Mouse (Mus musculus) right cerebral cortex, postnatal 25 days (tissue): ENCODE measurements around the gene App.

ENCODE experiments used
- DNase-seq: peaks from one replicate; pipeline ENCODE4 v3.0.0; 2022

Gene App

GRCm38 (mm10) chr16:85071791-85072190, 101.8 kb downstream of the App start:
- DNase-seq, result no peak

DNA sequence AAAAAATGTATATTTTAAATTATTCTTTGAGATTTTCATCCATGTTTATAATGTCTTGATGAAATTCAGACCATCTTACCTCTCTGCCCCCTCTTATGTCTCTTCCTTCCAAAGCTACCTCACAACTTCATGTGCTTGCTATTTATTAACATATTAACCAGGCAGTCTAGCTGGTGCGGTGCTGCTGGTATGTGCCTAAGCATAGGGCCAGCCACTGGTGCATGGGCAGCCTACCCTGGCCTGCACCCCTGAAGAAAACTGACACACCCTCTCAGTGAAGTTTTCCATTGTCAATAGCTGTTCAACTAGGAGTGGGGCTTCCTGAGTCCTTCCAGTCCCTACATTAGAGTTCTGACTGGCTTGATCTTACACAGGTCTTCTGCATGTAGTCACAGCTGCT, 102.3 kb downstream of the App start:
- no peak for DNase-seq

DNA sequence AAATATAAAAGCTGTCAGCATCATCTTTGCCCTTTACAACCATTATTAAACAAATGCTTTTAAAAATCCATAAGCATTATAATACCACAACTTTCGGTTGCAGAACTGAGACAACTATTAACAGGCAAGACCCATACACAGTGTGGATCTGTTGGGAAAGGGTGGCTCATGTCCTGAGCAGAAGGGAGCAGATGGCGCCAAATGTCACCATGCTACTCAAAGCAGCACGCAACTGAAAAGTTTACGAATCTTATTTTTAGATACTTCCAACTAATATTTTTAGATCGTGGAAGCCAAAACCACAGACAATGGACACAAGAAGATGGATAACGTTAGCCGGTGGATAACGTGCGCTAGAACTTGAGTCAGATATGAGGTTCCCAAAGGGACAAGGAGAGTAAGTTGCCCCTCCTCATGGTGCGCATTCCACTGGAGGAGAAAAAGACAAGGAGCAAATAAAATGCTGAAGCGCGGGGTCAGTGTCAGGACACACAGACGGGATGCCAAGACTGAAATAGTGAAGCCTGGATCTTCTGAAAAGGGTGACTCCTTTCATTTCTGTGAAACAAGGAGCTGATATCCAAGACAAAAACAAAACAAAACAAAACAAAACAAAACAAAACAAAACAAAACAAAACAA, 106.2 kb downstream of the App start:
- no peak for DNase-seq

- no peak for DNase-seq
Measured at GRCm38 (mm10) chr16:85066227-85066626, 107.3 kb downstream of the App start.

GRCm38 (mm10) chr16:85064800-85065199, 108.8 kb downstream of the App start:
- no peak for DNase-seq

DNA sequence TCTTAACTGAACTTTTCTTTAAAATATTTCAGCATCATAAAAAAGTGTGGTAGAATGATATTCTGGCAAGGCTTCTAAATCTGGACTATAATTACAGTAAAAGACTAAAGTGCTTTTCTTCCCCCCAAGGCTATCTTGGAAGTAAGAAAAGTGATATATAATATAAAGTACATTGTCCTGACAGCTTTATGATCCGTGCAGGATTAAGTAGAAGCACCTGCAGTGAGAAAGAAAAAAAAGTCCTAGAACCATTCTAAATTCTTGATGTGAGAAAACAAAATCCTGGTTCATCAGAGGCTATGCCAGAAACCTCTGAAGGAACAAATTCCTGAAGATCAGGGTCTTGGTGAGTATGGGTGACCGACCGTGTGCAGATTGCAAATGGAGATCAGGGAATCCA, 110.8 kb downstream of the App start:
- DNase-seq, result no peak

DNA sequence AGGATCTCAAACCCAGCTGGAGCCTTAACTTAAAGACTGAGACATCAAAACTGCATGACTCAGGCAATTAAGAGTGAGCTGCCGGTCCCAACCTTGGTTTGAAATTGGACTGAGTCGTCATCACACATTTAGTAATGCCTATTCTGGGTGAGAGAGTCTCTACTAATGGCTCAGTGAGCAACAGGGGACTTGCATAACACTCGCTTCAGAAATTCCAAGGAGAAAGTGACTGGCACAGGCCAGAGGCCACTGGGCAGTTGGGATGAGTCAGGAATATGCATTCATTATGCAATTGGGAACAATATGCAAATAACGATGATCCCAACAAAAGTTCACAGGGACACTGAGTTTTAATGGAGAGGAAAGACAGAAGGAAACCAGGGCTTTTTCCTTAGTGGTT, 111.8 kb downstream of the App start:
- DNase-seq, result no peak

GRCm38 (mm10) chr16:85058138-85058537, 115.4 kb downstream of the App start:
- no peak for DNase-seq

DNA sequence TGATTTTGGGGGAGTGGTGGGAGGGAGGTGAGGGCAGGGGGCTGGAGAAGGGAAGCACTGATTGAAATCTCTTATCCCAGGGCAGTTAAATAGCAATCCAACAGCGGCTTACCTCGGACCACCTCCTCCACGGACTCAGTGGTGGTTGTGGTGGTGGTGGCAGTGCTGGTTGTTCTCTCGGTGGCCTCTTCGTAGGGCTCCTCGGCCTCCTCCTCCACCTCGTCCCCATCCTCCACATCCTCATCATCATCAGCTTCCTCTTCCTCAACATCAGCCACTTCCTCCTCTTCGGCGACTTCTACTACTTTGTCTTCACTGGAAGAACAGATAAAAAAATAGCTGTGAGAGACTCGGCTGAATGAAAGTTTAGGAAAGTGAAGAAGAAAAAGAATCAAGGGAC, 117.4 kb downstream of the App start:
- no peak for DNase-seq

GRCm38 (mm10) chr16:85053996-85054395, 119.6 kb downstream of the App start:
- no peak for DNase-seq

GRCm38 (mm10) chr16:85047310-85047709, 126.3 kb downstream of the App start:
- no peak for DNase-seq

GRCm38 (mm10) chr16:85041153-85041959, 132.2 kb downstream of the App start:
- no peak for DNase-seq

GRCm38 (mm10) chr16:85038731-85039130, 134.8 kb downstream of the App start:
- no peak for DNase-seq

DNA sequence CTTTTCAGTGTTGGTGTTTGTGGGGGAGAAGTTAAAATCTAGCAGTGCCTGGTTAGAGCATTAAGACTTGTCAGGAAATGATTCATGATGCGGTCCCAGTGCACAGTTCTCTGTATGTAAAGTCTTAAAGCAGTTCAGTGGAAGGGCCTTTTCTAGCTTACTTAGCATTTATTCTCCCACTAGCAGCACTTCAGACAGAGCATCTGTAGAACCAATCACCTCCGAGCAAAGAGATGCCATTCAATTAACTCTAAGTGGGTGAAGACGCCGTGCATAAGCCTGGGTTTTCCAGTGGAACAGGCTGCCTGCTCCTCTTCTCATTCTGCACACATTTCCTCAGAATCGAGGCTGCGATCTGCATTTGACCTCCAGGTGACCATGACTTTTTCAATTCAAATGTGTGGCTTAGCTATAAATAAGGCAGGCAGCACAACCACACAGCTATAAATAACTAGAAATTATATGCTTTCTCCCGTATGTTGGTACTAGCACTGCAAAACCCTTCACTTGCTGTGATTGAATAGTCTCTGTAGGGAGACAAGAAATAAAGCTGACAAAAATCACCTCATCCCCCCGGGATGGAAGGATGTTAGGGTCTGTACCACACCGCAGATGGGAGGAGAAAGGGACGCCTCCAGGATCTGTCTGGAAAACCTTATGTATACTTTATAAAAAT, 135.5 kb downstream of the App start:
- no peak for DNase-seq

GRCm38 (mm10) chr16:85035815-85036214, 137.8 kb downstream of the App start:
- no peak for DNase-seq

- no peak for DNase-seq
Measured at GRCm38 (mm10) chr16:85033747-85034146, 139.8 kb downstream of the App start.

- DNase-seq, result no peak
Measured at GRCm38 (mm10) chr16:85030810-85031209, 142.8 kb downstream of the App start.

DNA sequence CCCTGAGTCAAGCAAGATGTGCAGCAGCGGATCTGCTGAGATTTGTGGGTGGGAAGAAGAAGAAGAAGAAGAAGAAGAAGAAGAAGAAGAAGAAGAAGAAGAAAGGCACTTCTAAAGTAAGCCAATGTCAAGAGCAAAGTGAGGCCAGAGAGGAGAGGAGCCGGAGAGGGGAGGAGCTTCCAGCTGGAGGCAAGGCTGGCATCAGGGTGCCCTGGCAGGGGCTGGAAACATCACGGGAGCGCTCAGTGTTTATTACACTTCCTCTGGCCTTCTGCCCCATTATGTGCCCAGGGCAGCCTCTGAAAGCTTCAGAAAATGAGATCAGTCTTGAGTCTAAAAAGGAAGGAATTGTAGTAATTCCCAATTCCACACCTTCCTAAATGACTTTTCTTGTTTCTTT, 145.2 kb downstream of the App start:
- no peak for DNase-seq

DNA sequence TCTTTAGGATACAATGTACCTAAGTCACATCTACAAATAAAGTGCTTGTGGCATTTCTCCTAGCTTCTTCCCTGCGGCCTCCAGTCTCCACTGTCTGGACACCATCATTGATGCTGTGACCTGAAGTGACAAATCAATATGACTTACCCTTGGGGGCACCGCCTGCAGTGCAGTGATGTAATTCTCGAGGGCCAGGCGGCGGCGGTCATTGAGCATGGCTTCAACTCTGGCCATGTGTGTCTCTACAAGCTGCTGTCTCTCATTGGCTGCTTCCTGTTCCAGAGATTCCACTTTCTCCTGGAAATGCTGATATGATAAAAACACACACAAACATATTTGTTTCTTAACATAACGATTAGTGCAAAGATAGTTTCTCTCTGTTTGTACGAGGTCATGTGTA, 148.9 kb downstream of the App start:
- DNase-seq, result no peak

DNA sequence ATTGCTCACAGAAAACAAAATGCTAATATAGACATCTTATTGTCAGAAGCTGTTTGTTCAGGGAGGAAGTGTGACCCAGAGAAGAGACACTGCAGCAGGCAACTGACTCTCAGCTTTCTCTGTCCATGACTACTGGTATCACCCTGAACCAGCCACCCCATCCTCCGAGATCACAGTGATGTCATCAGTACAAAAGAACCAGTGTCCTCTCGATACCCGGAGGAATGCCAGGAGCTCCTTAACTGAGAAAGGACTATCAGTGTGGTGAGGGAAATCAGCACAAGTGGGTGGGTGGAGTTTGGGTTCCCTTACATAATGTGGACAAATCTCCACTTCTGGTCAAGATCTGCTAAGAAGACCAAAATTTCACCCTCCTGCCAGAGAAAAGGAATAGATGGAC, 150.5 kb downstream of the App start:
- no peak for DNase-seq

- DNase-seq, result no peak
Measured at GRCm38 (mm10) chr16:85020696-85021323, 152.8 kb downstream of the App start.

- DNase-seq, result no peak
Measured at GRCm38 (mm10) chr16:85019273-85019672, 154.3 kb downstream of the App start.

DNA sequence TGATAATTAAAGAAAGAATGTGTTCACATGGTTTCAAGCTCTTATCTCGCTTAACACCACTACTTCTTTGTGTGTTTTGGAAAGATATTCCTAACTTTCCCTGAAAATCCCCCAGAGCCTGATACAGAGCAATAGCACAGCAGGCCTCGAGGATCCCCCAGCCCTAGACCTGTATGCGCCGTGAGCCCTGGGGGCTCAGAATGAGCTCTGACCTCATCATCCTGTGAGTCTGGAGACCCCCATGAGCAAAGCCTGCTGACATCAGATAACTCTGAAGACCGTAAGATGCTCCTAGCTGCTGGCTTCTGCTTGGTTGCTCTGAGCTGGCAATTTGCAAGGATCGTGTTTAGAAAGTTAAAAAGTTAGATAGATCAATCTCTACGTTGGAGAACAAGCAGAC, 155.7 kb downstream of the App start:
- DNase-seq, result no peak

DNA sequence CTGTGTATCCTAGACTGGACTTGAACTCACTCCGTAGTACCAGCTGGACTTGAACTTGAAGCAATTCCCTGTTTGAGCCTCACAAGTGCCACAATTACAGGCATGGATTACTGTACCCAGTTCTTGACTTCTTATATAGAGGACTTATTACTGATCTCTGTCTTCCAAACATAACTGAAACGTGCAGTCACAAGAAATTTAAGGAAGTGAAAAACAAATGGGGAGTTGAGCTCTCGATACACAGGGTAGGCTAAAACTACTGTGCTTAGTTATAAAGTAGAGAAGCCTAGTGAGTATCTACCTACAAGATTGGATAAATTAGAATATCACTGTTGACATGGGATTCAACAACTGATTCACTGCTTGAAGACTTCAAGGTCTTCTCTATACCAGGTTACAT, 160.9 kb downstream of the App start:
- no peak for DNase-seq
